Mouse (Mus musculus) stomach, postnatal 0 days (tissue): ENCODE measurements around the gene Adgrf1.

ENCODE experiments used
- CTCF ChIP-seq: IDR thresholded peaks from 2 replicates; pipeline ENCODE4 v1.5.1; 2016; ENCODE audit warnings: antibody characterized with exemption, low read depth, mild to moderate bottlenecking, moderate library complexity
- EP300 ChIP-seq: optimal IDR thresholded peaks from 2 replicates; pipeline ENCODE3; 2016; ENCODE audit warnings: antibody characterized with exemption

GRCm38 (mm10) chr17:43241134-43241533, 29.0 kb upstream of the Adgrf1 start:
- TF ChIP-seq CTCF (no peak), EP300 (no peak)
